Mouse (Mus musculus) heart, embryonic 16.5 days (tissue): ENCODE results near the gene Grik5. TPM values are rescaled to one million over a fixed set of nuclear protein-coding genes. Genes with fewer than 3 reads are reported as not detected.
"Not testable (repeated sequence)": the region's sequence is repeated elsewhere in the genome, so short reads cannot be mapped to it uniquely, and the experiment has no call there.

Experiments
- ATAC-seq: fragments of 200-750 bp; cut with Nextera tagmentation; replicated peaks from 2 replicates; pipeline ENCODE4 v1.8.0; 2017; ENCODE audit warnings: moderate number of reproducible peaks; ENCODE audit not compliant: insufficient read depth, low FRiP score; ENCODE audit errors: extremely low read depth
- H3K27ac ChIP-seq: fragments of 300-500 bp; sonication (generic); 2 replicates; pipeline ENCODE4 v1.5.1; 2014; ENCODE audit warnings: mild to moderate bottlenecking, low read length, control low read depth, moderate library complexity
- H3K27me3 ChIP-seq: fragments of 300-500 bp; sonication (generic); 2 replicates; pipeline ENCODE4 v1.6.1; 2014; ENCODE audit warnings: low read length, mixed read lengths; ENCODE audit not compliant: control insufficient read depth, insufficient read depth
- H3K36me3 ChIP-seq: fragments of 300-500 bp; sonication (generic); 2 replicates; pipeline ENCODE4 v1.6.1; 2014; ENCODE audit not compliant: control insufficient read depth, insufficient read depth
- H3K4me1 ChIP-seq: fragments of 300-500 bp; sonication (generic); 2 replicates; pipeline ENCODE4 v1.6.1; 2014; ENCODE audit warnings: low read length, mixed read lengths; ENCODE audit not compliant: control insufficient read depth, insufficient read depth
- H3K4me2 ChIP-seq: fragments of 300-500 bp; sonication (generic); 2 replicates; pipeline ENCODE4 v1.6.1; 2014; ENCODE audit warnings: low read depth, mild to moderate bottlenecking, control low read depth, low read length
- H3K4me3 ChIP-seq: fragments of 300-500 bp; sonication (generic); 2 replicates; pipeline ENCODE4 v1.5.1; 2014; ENCODE audit warnings: mild to moderate bottlenecking, control low read depth, low read length
- H3K9ac ChIP-seq: fragments of 300-500 bp; sonication (generic); 2 replicates; pipeline ENCODE4 v1.6.1; 2014; ENCODE audit warnings: low read length, control low read depth
- H3K9me3 ChIP-seq: fragments of 300-500 bp; sonication (generic); replicated peaks from 2 replicates; pipeline ENCODE4 v1.6.1; 2016; ENCODE audit warnings: low read length; ENCODE audit not compliant: control insufficient read depth
- WGBS: fragments of 180-500 bp; shearing (Covaris S2); extraction: QIAGEN DNeasy Blood & Tissue Kit; methylation state at CpG from one replicate; pipeline ENCODE4 v1.1.7; 2014; 5-methylcytosine and 5-hydroxymethylcytosine counted together
- polyA plus RNA-seq: library from polyadenylated mRNA; unstranded; fragments of >200 nt; fragmentation: Nextera tagmentation; extraction: Ambion mirVana; gene quantifications from 2 replicates; pipeline ENCODE4 v1.2.1, GENCODE M21; 2015

The Grik5 gene
- polyA plus RNA-seq, 1 experiment from 2014 or later, result 2.3 TPM

GRCm38 (mm10) chr7:25052587-25052986 is 19.6 kb downstream of the Grik5 start:
- H3K27me3 ChIP-seq, result no peaks in the 10 kb centered on the region
- H3K4me1 ChIP-seq, result peaks cover 19% of the 10 kb centered on the region
- H3K27ac ChIP-seq, result no peak overlapping the region
- H3K4me2 ChIP-seq, result no peak overlapping the region
- WGBS, result 87% methylated on average over 3 of the region's 3 CpGs
- peaks cover 10% of the 10 kb centered on the region; the same call in 1 of the 2 replicates for H3K36me3 ChIP-seq
- no peak overlapping the region for H3K4me3 ChIP-seq
- H3K9ac ChIP-seq, result no peak overlapping the region
- no peaks in the 10 kb centered on the region for H3K9me3 ChIP-seq
- no peak for ATAC-seq

GRCm38 (mm10) chr7:25049295-25049930 is 22.7 kb downstream of the Grik5 start:
- Histone ChIP-seq H3K27me3 (no peaks in the 10 kb centered on the region), H3K27ac (no peak overlapping the region), H3K4me2 (no peak overlapping the region), H3K36me3 (no peaks in the 10 kb centered on the region), H3K4me1 (peaks cover 7% of the 10 kb centered on the region; the same call in 1 of the 2 replicates), H3K4me3 (no peak overlapping the region), H3K9ac (no peak overlapping the region), H3K9me3 (no peaks in the 10 kb centered on the region)
- WGBS, result 59% methylated on average over 16 of the region's 16 CpGs
- ATAC-seq, result no peak

- Histone ChIP-seq H3K9me3 (no peaks in the 10 kb centered on the region), H3K27me3 (no peaks in the 10 kb centered on the region), H3K4me2 (no peak overlapping the region), H3K27ac (no peak overlapping the region), H3K9ac (no peak overlapping the region), H3K36me3 (no peaks in the 10 kb centered on the region), H3K4me3 (no peak overlapping the region), H3K4me1 (peaks cover 7% of the 10 kb centered on the region; the same call in 1 of the 2 replicates)
- no peak for ATAC-seq
- 78% methylated on average over 8 of the region's 8 CpGs for WGBS
Measured at GRCm38 (mm10) chr7:25047363-25047762, 24.8 kb downstream of the Grik5 start.

- not testable (repeated sequence) for H3K4me1 ChIP-seq, ATAC-seq, H3K9me3 ChIP-seq, H3K9ac ChIP-seq, H3K27ac ChIP-seq, H3K36me3 ChIP-seq, H3K4me2 ChIP-seq, H3K4me3 ChIP-seq, H3K27me3 ChIP-seq
- 89% methylated on average over 7 of the region's 7 CpGs for WGBS
Measured at GRCm38 (mm10) chr7:25044599-25044998, 27.5 kb downstream of the Grik5 start.

- no peaks in the 10 kb centered on the region for H3K36me3 ChIP-seq
- H3K9ac ChIP-seq, result no peak overlapping the region
- no peak overlapping the region for H3K4me3 ChIP-seq
- no peak overlapping the region for H3K27ac ChIP-seq
- WGBS, result 86% methylated on average over 12 of the region's 12 CpGs
- H3K27me3 ChIP-seq, result no peaks in the 10 kb centered on the region
- H3K9me3 ChIP-seq, result no peaks in the 10 kb centered on the region
- H3K4me1 ChIP-seq, result no peaks in the 10 kb centered on the region
- H3K4me2 ChIP-seq, result no peak overlapping the region
- no peak for ATAC-seq
Measured at GRCm38 (mm10) chr7:25041921-25042320, 30.2 kb downstream of the Grik5 start.

GRCm38 (mm10) chr7:25035916-25036315 is 36.2 kb downstream of the Grik5 start:
- WGBS, result 50% methylated on average over 7 of the region's 7 CpGs
- Histone ChIP-seq H3K27me3 (no peaks in the 10 kb centered on the region), H3K9me3 (no peaks in the 10 kb centered on the region), H3K36me3 (peaks cover 5% of the 10 kb centered on the region), H3K27ac (no peak overlapping the region), H3K9ac (no peak overlapping the region), H3K4me1 (0 out of 2 replicates have a peak, but pooled peaks cover 4% of the 10 kb centered on the region), H3K4me2 (no peak overlapping the region), H3K4me3 (no peak overlapping the region)
- no peak for ATAC-seq

- H3K27me3 ChIP-seq, result no peaks in the 10 kb centered on the region
- H3K27ac ChIP-seq, result no peak overlapping the region
- no peak overlapping the region for H3K4me2 ChIP-seq
- H3K9me3 ChIP-seq, result no peaks in the 10 kb centered on the region
- 0 out of 2 replicates have a peak, but pooled peaks cover 4% of the 10 kb centered on the region for H3K4me1 ChIP-seq
- peaks cover 5% of the 10 kb centered on the region for H3K36me3 ChIP-seq
- 92% methylated on average over 4 of the region's 4 CpGs for WGBS
- ATAC-seq, result no peak
- no peak overlapping the region for H3K9ac ChIP-seq
- no peak overlapping the region for H3K4me3 ChIP-seq
Measured at GRCm38 (mm10) chr7:25034796-25035195, 37.4 kb downstream of the Grik5 start.

- Histone ChIP-seq H3K4me2 (no peak overlapping the region), H3K27ac (no peak overlapping the region), H3K9ac (no peak overlapping the region), H3K4me3 (no peak overlapping the region), H3K9me3 (no peaks in the 10 kb centered on the region), H3K36me3 (peaks cover 5% of the 10 kb centered on the region), H3K27me3 (no peaks in the 10 kb centered on the region), H3K4me1 (0 out of 2 replicates have a peak, but pooled peaks cover 4% of the 10 kb centered on the region)
- 80% methylated on average over 3 of the region's 3 CpGs for WGBS
- no peak for ATAC-seq
Measured at GRCm38 (mm10) chr7:25031528-25031927, 40.6 kb downstream of the Grik5 start.

GRCm38 (mm10) chr7:25030032-25030753 is 42.0 kb downstream of the Grik5 start:
- ATAC-seq, result 0 out of 2 replicates have a peak, but pooled peaks have one; percentile 41
- no peak overlapping the region for H3K4me3 ChIP-seq
- no peaks in the 10 kb centered on the region for H3K9me3 ChIP-seq
- WGBS, result 32% methylated on average over 5 of the region's 5 CpGs
- no peak overlapping the region for H3K27ac ChIP-seq
- no peaks in the 10 kb centered on the region; the same call in 1 of the 2 replicates for H3K36me3 ChIP-seq
- H3K27me3 ChIP-seq, result no peaks in the 10 kb centered on the region
- no peak overlapping the region for H3K4me2 ChIP-seq
- 0 out of 2 replicates have a peak, but pooled peaks cover 4% of the 10 kb centered on the region for H3K4me1 ChIP-seq
- no peak overlapping the region for H3K9ac ChIP-seq
